Mouse (Mus musculus): ENCODE results near the gene Ergic2. TPM values are rescaled to one million over a fixed set of nuclear protein-coding genes. Genes with fewer than 3 reads are reported as not detected.

Gene Ergic2
- polyA plus RNA-seq (2014; fragmentation: Nextera tagmentation; extraction: Ambion mirVana), result 179 and 213 TPM in 2 replicates

- peak; percentile 98 for ATAC-seq (replicated peaks; ENCODE audit: low FRiP score)
- H3K27ac ChIP-seq (ENCODE audit: low read depth, low read length), result peak within 1 kb of the TSS; percentile 76
- H3K4me2 ChIP-seq (ENCODE audit: low read depth, low read length, severe bottlenecking), result peak within 1 kb of the TSS; percentile 76
- no peaks in the 10 kb centered on the region for H3K27me3 ChIP-seq (ENCODE audit: control insufficient read depth, insufficient read depth, low read length)
- H3K9ac ChIP-seq (ENCODE audit: low read length), result peak within 1 kb of the TSS; percentile 93
- peak; percentile 97 for DNase-seq (ENCODE audit: low spot score)
- H3K36me3 ChIP-seq (ENCODE audit: control insufficient read depth, insufficient read depth, low read length), result no peaks in the 10 kb centered on the region
- H3K4me1 ChIP-seq (replicated peaks; ENCODE audit: control insufficient read depth, insufficient read depth, low read length), result no peaks in the 10 kb centered on the region
- WGBS, result under 1% methylated on average over 61 of the region's 61 CpGs
- H3K9me3 ChIP-seq (ENCODE audit: control insufficient read depth, low read length), result no peaks in the 10 kb centered on the region
- H3K4me3 ChIP-seq (ENCODE audit: low read depth, low read length), result peak within 1 kb of the TSS; percentile 98
Measured at GRCm38 (mm10) chr6:148211897-148212680, at the start of gene Ergic2. Gene Ergic2 (minus strand): TSS chr6:148212374.

- peak; percentile 49; the same call in 1 of the 2 replicates for ATAC-seq (replicated peaks; ENCODE audit: low FRiP score)
Measured at GRCm38 (mm10) chr6:148260729-148261101, 48.5 kb upstream of the Ergic2 start.

GRCm38 (mm10) chr6:148259979-148260728, 48.0 kb upstream of the Ergic2 start:
- no peaks in the 10 kb centered on the region for H3K36me3 ChIP-seq (ENCODE audit: control insufficient read depth, insufficient read depth, low read length)
- no peak overlapping the region for H3K27ac ChIP-seq (ENCODE audit: low read depth, low read length)
- no peak overlapping the region for H3K4me3 ChIP-seq (ENCODE audit: low read depth, low read length)
- DNase-seq (ENCODE audit: low spot score) (peak; percentile 51), ATAC-seq (replicated peaks; ENCODE audit: low FRiP score) (peak; percentile 74)
- H3K4me1 ChIP-seq (replicated peaks; ENCODE audit: control insufficient read depth, insufficient read depth, low read length), result 0 out of 2 replicates have a peak, but pooled peaks cover 2% of the 10 kb centered on the region
- WGBS, result 65% methylated on average over 4 of the region's 4 CpGs
- H3K27me3 ChIP-seq (ENCODE audit: control insufficient read depth, insufficient read depth, low read length), result no peaks in the 10 kb centered on the region
- H3K9ac ChIP-seq (ENCODE audit: low read length), result no peak overlapping the region
- H3K4me2 ChIP-seq (ENCODE audit: low read depth, low read length, severe bottlenecking), result no peak overlapping the region
- no peaks in the 10 kb centered on the region for H3K9me3 ChIP-seq (ENCODE audit: control insufficient read depth, low read length)

More at GRCm38 (mm10) chr6:148260729-148261101, 48.5 kb upstream of the Ergic2 start:
- Histone ChIP-seq H3K36me3 (ENCODE audit: control insufficient read depth, insufficient read depth, low read length) (no peaks in the 10 kb centered on the region), H3K4me2 (ENCODE audit: low read depth, low read length, severe bottlenecking) (no peak overlapping the region), H3K9ac (ENCODE audit: low read length) (no peak overlapping the region), H3K4me3 (ENCODE audit: low read depth, low read length) (no peak overlapping the region), H3K4me1 (replicated peaks; ENCODE audit: control insufficient read depth, insufficient read depth, low read length) (0 out of 2 replicates have a peak, but pooled peaks cover 2% of the 10 kb centered on the region), H3K27ac (ENCODE audit: low read depth, low read length) (no peak overlapping the region), H3K9me3 (ENCODE audit: control insufficient read depth, low read length) (no peaks in the 10 kb centered on the region), H3K27me3 (ENCODE audit: control insufficient read depth, insufficient read depth, low read length) (no peaks in the 10 kb centered on the region)
- 94% methylated on average over 6 of the region's 6 CpGs for WGBS
- no peak for DNase-seq (ENCODE audit: low spot score)

- H3K27ac ChIP-seq (ENCODE audit: low read depth, low read length), result no peak overlapping the region
- 81% methylated on average over 8 of the region's 8 CpGs for WGBS
- H3K4me1 ChIP-seq (replicated peaks; ENCODE audit: control insufficient read depth, insufficient read depth, low read length), result 0 out of 2 replicates have a peak, but pooled peaks cover 2% of the 10 kb centered on the region
- H3K9ac ChIP-seq (ENCODE audit: low read length), result no peak overlapping the region
- no peak for DNase-seq (ENCODE audit: low spot score)
- H3K9me3 ChIP-seq (ENCODE audit: control insufficient read depth, low read length), result no peaks in the 10 kb centered on the region
- H3K27me3 ChIP-seq (ENCODE audit: control insufficient read depth, insufficient read depth, low read length), result no peaks in the 10 kb centered on the region
- no peaks in the 10 kb centered on the region for H3K36me3 ChIP-seq (ENCODE audit: control insufficient read depth, insufficient read depth, low read length)
- no peak overlapping the region for H3K4me3 ChIP-seq (ENCODE audit: low read depth, low read length)
- no peak overlapping the region for H3K4me2 ChIP-seq (ENCODE audit: low read depth, low read length, severe bottlenecking)
- 0 out of 2 replicates have a peak, but pooled peaks have one; percentile 33 for ATAC-seq (replicated peaks; ENCODE audit: low FRiP score)
Measured at GRCm38 (mm10) chr6:148259074-148259473, 46.9 kb upstream of the Ergic2 start.

GRCm38 (mm10) chr6:148257805-148258204, 45.6 kb upstream of the Ergic2 start:
- Histone ChIP-seq H3K4me1 (replicated peaks; ENCODE audit: control insufficient read depth, insufficient read depth, low read length) (0 out of 2 replicates have a peak, but pooled peaks cover 2% of the 10 kb centered on the region), H3K27ac (ENCODE audit: low read depth, low read length) (no peak overlapping the region), H3K9ac (ENCODE audit: low read length) (no peak overlapping the region), H3K4me3 (ENCODE audit: low read depth, low read length) (no peak overlapping the region), H3K27me3 (ENCODE audit: control insufficient read depth, insufficient read depth, low read length) (no peaks in the 10 kb centered on the region), H3K4me2 (ENCODE audit: low read depth, low read length, severe bottlenecking) (no peak overlapping the region), H3K36me3 (ENCODE audit: control insufficient read depth, insufficient read depth, low read length) (no peaks in the 10 kb centered on the region), H3K9me3 (ENCODE audit: control insufficient read depth, low read length) (no peaks in the 10 kb centered on the region)
- ATAC-seq (replicated peaks; ENCODE audit: low FRiP score) (no peak), DNase-seq (ENCODE audit: low spot score) (no peak)
- 89% methylated on average over 2 of the region's 2 CpGs for WGBS

- no peak overlapping the region for H3K27ac ChIP-seq (ENCODE audit: low read depth, low read length)
- ATAC-seq (replicated peaks; ENCODE audit: low FRiP score) (no peak), DNase-seq (ENCODE audit: low spot score) (no peak)
- no peaks in the 10 kb centered on the region for H3K9me3 ChIP-seq (ENCODE audit: control insufficient read depth, low read length)
- H3K36me3 ChIP-seq (ENCODE audit: control insufficient read depth, insufficient read depth, low read length), result no peaks in the 10 kb centered on the region
- H3K9ac ChIP-seq (ENCODE audit: low read length), result no peak overlapping the region
- H3K4me1 ChIP-seq (replicated peaks; ENCODE audit: control insufficient read depth, insufficient read depth, low read length), result 0 out of 2 replicates have a peak, but pooled peaks cover 2% of the 10 kb centered on the region
- H3K27me3 ChIP-seq (ENCODE audit: control insufficient read depth, insufficient read depth, low read length), result no peaks in the 10 kb centered on the region
- 92% methylated on average over 3 of the region's 3 CpGs for WGBS
- no peak overlapping the region for H3K4me3 ChIP-seq (ENCODE audit: low read depth, low read length)
- no peak overlapping the region for H3K4me2 ChIP-seq (ENCODE audit: low read depth, low read length, severe bottlenecking)
Measured at GRCm38 (mm10) chr6:148256109-148256508, 43.9 kb upstream of the Ergic2 start.

GRCm38 (mm10) chr6:148255395-148256053, 43.4 kb upstream of the Ergic2 start:
- H3K9ac ChIP-seq (ENCODE audit: low read length), result no peak overlapping the region
- H3K4me3 ChIP-seq (ENCODE audit: low read depth, low read length), result no peak overlapping the region
- no peak overlapping the region for H3K4me2 ChIP-seq (ENCODE audit: low read depth, low read length, severe bottlenecking)
- H3K9me3 ChIP-seq (ENCODE audit: control insufficient read depth, low read length), result no peaks in the 10 kb centered on the region
- 48% methylated on average over 1 of the region's 1 CpGs for WGBS
- DNase-seq (ENCODE audit: low spot score), result no peak
- no peak overlapping the region for H3K27ac ChIP-seq (ENCODE audit: low read depth, low read length)
- H3K27me3 ChIP-seq (ENCODE audit: control insufficient read depth, insufficient read depth, low read length), result no peaks in the 10 kb centered on the region
- H3K4me1 ChIP-seq (replicated peaks; ENCODE audit: control insufficient read depth, insufficient read depth, low read length), result 0 out of 2 replicates have a peak, but pooled peaks cover 2% of the 10 kb centered on the region
- no peaks in the 10 kb centered on the region for H3K36me3 ChIP-seq (ENCODE audit: control insufficient read depth, insufficient read depth, low read length)
- no peak for ATAC-seq (replicated peaks; ENCODE audit: low FRiP score)

- DNase-seq (ENCODE audit: low spot score) (no peak), ATAC-seq (replicated peaks; ENCODE audit: low FRiP score) (no peak)
- WGBS, result 74% methylated on average over 3 of the region's 3 CpGs
Measured at GRCm38 (mm10) chr6:148249221-148249620, 37.0 kb upstream of the Ergic2 start.

More at GRCm38 (mm10) chr6:148249221-148249620, 37.0 kb upstream of the Ergic2 start:
- Histone ChIP-seq H3K4me3 (ENCODE audit: low read depth, low read length) (no peak overlapping the region), H3K9ac (ENCODE audit: low read length) (no peak overlapping the region), H3K36me3 (ENCODE audit: control insufficient read depth, insufficient read depth, low read length) (no peaks in the 10 kb centered on the region), H3K27me3 (ENCODE audit: control insufficient read depth, insufficient read depth, low read length) (no peaks in the 10 kb centered on the region), H3K4me2 (ENCODE audit: low read depth, low read length, severe bottlenecking) (no peak overlapping the region), H3K4me1 (replicated peaks; ENCODE audit: control insufficient read depth, insufficient read depth, low read length) (no peaks in the 10 kb centered on the region), H3K27ac (ENCODE audit: low read depth, low read length) (no peak overlapping the region), H3K9me3 (ENCODE audit: control insufficient read depth, low read length) (no peaks in the 10 kb centered on the region)

Data from forebrain, embryonic 11.5 days (tissue).